In genomic region chr2:129047811-129048210, GRCm38 (mm10) we compare ENCODE assay signal across 15 mouse cellular contexts. TPM values are rescaled to one million over a fixed set of nuclear protein-coding genes. Genes with fewer than 3 reads are reported as not detected.
"Had no signal": no experiment of that assay in that cellular context is flagged by ENCODE, and none has a peak within 500 bp of the region (broad histone marks: within the 10 kb centered on the region; RNA-seq: fewer than 3 reads in every experiment).

Vinac1 (minus strand) TSS chr2:129048172.

- H3K27ac ChIP-seq: kidney, postnatal 0 days; limb, embryonic 15.5 days; liver, embryonic 12.5 days; neural tube, embryonic 12.5 days had no signal

- ATAC-seq: liver, embryonic 12.5 days had no signal

- H3K4me2 ChIP-seq: limb, embryonic 15.5 days; liver, embryonic 12.5 days; lung, embryonic 14.5 days; neural tube, embryonic 12.5 days had no signal

- H3K27me3 ChIP-seq: limb, embryonic 15.5 days; neural tube, embryonic 12.5 days had no signal

- H3K4me3 ChIP-seq: limb, embryonic 15.5 days; liver, embryonic 12.5 days; neural tube, embryonic 12.5 days had no signal

- H3K9me3 ChIP-seq: limb, embryonic 15.5 days; liver, embryonic 12.5 days; neural tube, embryonic 12.5 days had no signal

- H3K9ac ChIP-seq: limb, embryonic 15.5 days; liver, embryonic 12.5 days; lung, embryonic 14.5 days; neural tube, embryonic 12.5 days had no signal

- DNase-seq: kidney, adult 11 months; kidney, postnatal 36 days; layer of hippocampus, adult 9-11 months; layer of hippocampus, postnatal 36 days; lung, embryonic 14.5 days; lung, postnatal 14 days; midbrain, embryonic 14.5 days; thymus, postnatal 4 days had no signal

- H3K36me3 ChIP-seq: limb, embryonic 15.5 days; liver, embryonic 12.5 days; neural tube, embryonic 12.5 days had no signal

- H3K4me1 ChIP-seq: limb, embryonic 15.5 days; liver, embryonic 12.5 days; neural tube, embryonic 12.5 days had no signal

RNA-seq across cellular contexts. Expression of gene Vinac1, which starts in this region (rescaled TPM):
- total RNA-seq: monocyte, adult 5-6 weeks had no signal
- polyA plus RNA-seq: limb, embryonic 11.5 days; liver, embryonic 16.5 days had no signal
